Mouse (Mus musculus): ENCODE measurements around the gene Ucn3. TPM values are rescaled to one million over a fixed set of nuclear protein-coding genes. Genes with fewer than 3 reads are reported as not detected.
"Not testable (repeated sequence)": the region's sequence is repeated elsewhere in the genome, so short reads cannot be mapped to it uniquely, and the experiment has no call there.

Gene Ucn3
- polyA plus RNA-seq, 1 experiment: not detected

DNA sequence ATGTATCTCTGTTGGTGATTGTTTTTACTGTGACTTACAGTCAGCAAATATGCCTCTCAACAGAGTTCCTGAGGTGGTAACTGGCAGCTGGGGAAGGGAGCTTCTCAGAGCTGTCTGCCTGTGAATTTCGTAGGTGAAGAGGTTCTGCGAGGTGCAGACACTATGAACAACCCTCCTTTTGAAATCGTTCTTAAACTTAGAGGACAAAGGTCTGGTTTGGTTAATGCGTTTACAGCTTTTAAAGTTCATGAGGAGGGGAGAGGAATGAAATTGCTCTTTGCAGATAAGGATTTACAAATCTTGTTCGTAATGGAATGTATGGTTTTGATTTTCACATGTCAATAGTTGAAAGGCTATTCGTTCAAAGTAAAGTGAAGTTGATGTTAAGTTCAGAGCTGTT lies 19.5 kb downstream of the Ucn3 start:
- 88% methylated on average over 6 of the region's 6 CpGs for WGBS
- Histone ChIP-seq H3K4me3 (replicated peaks; ENCODE audit: insufficient read depth, low read depth, low read length) (no peak overlapping the region), H3K27me3 (ENCODE audit: control insufficient read depth, insufficient read depth, low read length) (no peaks in the 10 kb centered on the region), H3K4me1 (ENCODE audit: control insufficient read depth, insufficient read depth, low read length) (no peaks in the 10 kb centered on the region), H3K27ac (ENCODE audit: insufficient read depth, low read length) (no peak overlapping the region)
- TF ChIP-seq CTCF (IDR thresholded peaks at IDR 0.05; ENCODE audit: borderline replicate concordance, insufficient read depth, low read depth, low read length) (no peak), POLR2A (IDR thresholded peaks at IDR 0.05; ENCODE audit: borderline replicate concordance, insufficient read depth, low read length) (no peak)
- no peak for DNase-seq

DNA sequence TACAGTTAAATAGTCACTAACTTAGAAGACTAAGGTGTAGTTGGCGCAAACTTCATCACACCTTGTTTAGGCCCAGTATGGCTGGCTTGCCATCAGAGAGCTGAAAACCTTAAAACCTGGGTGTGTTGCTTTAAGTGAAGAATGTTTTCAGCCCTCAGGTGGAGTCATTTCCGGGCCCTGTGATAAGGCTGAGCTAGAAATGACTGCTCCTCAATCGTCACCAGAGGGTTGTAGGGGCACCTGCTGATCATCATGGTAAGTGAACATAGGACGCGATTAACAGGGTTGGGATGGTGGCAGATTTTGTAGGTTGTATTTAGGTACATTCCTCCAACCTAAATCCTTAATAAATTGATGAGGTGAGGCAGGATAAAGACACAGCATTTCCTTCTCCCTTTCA lies 20.7 kb downstream of the Ucn3 start:
- Histone ChIP-seq H3K4me1 (ENCODE audit: control insufficient read depth, insufficient read depth, low read length) (no peaks in the 10 kb centered on the region), H3K27ac (ENCODE audit: insufficient read depth, low read length) (no peak overlapping the region), H3K27me3 (ENCODE audit: control insufficient read depth, insufficient read depth, low read length) (no peaks in the 10 kb centered on the region), H3K4me3 (replicated peaks; ENCODE audit: insufficient read depth, low read depth, low read length) (no peak overlapping the region)
- 91% methylated on average over 5 of the region's 5 CpGs for WGBS
- DNase-seq: no peak
- TF ChIP-seq POLR2A (IDR thresholded peaks at IDR 0.05; ENCODE audit: borderline replicate concordance, insufficient read depth, low read length) (no peak), CTCF (IDR thresholded peaks at IDR 0.05; ENCODE audit: borderline replicate concordance, insufficient read depth, low read depth, low read length) (no peak)

- peak; percentile 78 to 86 for DNase-seq
- WGBS: under 1% methylated on average over 52 of the region's 52 CpGs
- Histone ChIP-seq H3K4me3 (replicated peaks; ENCODE audit: insufficient read depth, low read depth, low read length) (peak within 1 kb of the TSS; percentile 65), H3K27ac (ENCODE audit: insufficient read depth, low read length) (no peak within 1 kb of the TSS), H3K4me1 (ENCODE audit: control insufficient read depth, insufficient read depth, low read length) (no peaks in the 10 kb centered on the region), H3K27me3 (ENCODE audit: control insufficient read depth, insufficient read depth, low read length) (no peaks in the 10 kb centered on the region)
- TF ChIP-seq CTCF (IDR thresholded peaks at IDR 0.05; ENCODE audit: borderline replicate concordance, insufficient read depth, low read depth, low read length) (no peak), POLR2A (IDR thresholded peaks at IDR 0.05; ENCODE audit: borderline replicate concordance, insufficient read depth, low read length) (no peak)
Measured at GRCm38 (mm10) chr13:3917571-3918311, 27.4 kb downstream of the Ucn3 start, which contains the start of the genes Net1 and Tubal3. Gene Net1, minus strand, starts transcription at chr13:3918220. Gene Tubal3, plus strand, starts transcription at chr13:3918274.

DNA sequence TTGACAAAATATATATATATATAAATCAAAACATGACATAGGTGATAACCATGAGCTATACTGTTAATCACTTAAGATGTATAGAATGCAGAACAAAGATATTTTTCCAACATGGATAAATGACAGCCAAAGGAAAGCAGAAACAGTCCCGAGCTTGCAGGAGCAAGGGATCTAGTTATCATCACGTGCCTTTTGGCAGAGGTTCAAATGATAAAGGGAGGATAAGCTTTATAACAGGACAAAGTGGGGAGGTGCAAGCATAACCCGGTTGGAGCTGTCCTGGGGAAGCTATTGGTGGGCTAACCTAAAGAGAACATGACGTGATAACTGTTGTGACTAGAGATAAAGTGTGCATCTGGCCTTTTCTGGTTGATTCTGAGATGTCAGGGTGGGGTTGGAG lies 31.6 kb downstream of the Ucn3 start:
- no peaks in the 10 kb centered on the region for H3K27me3 ChIP-seq (ENCODE audit: control insufficient read depth, insufficient read depth, low read length)
- no peak overlapping the region for H3K27ac ChIP-seq (ENCODE audit: insufficient read depth, low read length)
- TF ChIP-seq CTCF (IDR thresholded peaks at IDR 0.05; ENCODE audit: borderline replicate concordance, insufficient read depth, low read depth, low read length) (no peak), POLR2A (IDR thresholded peaks at IDR 0.05; ENCODE audit: borderline replicate concordance, insufficient read depth, low read length) (no peak)
- WGBS: 74% methylated on average over 4 of the region's 4 CpGs
- H3K4me3 ChIP-seq (replicated peaks; ENCODE audit: insufficient read depth, low read depth, low read length): no peak overlapping the region
- no peak for DNase-seq
- no peaks in the 10 kb centered on the region for H3K4me1 ChIP-seq (ENCODE audit: control insufficient read depth, insufficient read depth, low read length)

GRCm38 (mm10) chr13:3910356-3910755 lies 34.8 kb downstream of the Ucn3 start:
- TF ChIP-seq CTCF (IDR thresholded peaks at IDR 0.05; ENCODE audit: borderline replicate concordance, insufficient read depth, low read depth, low read length) (no peak), POLR2A (IDR thresholded peaks at IDR 0.05; ENCODE audit: borderline replicate concordance, insufficient read depth, low read length) (no peak)
- H3K27ac ChIP-seq (ENCODE audit: insufficient read depth, low read length): no peak overlapping the region
- no peaks in the 10 kb centered on the region for H3K4me1 ChIP-seq (ENCODE audit: control insufficient read depth, insufficient read depth, low read length)
- WGBS: 91% methylated on average over 5 of the region's 5 CpGs
- no peak for DNase-seq
- H3K27me3 ChIP-seq (ENCODE audit: control insufficient read depth, insufficient read depth, low read length): no peaks in the 10 kb centered on the region
- no peak overlapping the region for H3K4me3 ChIP-seq (replicated peaks; ENCODE audit: insufficient read depth, low read depth, low read length)

DNA sequence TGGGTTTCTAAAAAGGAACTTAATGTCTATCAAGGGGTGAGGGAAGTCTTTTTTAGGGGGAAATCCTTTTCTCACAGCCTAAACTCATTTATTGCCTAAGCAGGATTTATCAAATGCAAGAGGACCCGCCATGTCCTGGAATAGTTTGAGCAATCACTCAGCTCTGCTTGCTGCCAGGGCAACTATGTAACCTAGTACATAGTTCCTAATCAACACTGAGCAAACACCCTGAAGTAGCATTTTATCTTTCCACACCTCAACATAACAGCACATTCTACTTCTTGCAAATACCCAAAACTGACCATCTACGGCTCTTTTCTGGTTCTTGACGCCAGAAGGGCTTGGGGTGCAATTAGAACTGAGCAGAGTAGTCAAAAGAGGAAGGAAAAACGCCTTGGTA lies 36.9 kb downstream of the Ucn3 start:
- no peak overlapping the region for H3K4me3 ChIP-seq (replicated peaks; ENCODE audit: insufficient read depth, low read depth, low read length)
- TF ChIP-seq CTCF (IDR thresholded peaks at IDR 0.05; ENCODE audit: borderline replicate concordance, insufficient read depth, low read depth, low read length): no peak
- TF ChIP-seq POLR2A (IDR thresholded peaks at IDR 0.05; ENCODE audit: borderline replicate concordance, insufficient read depth, low read length): no peak
- WGBS: 94% methylated on average over 4 of the region's 4 CpGs
- no peak overlapping the region for H3K27ac ChIP-seq (ENCODE audit: insufficient read depth, low read length)
- H3K4me1 ChIP-seq (ENCODE audit: control insufficient read depth, insufficient read depth, low read length): no peaks in the 10 kb centered on the region
- H3K27me3 ChIP-seq (ENCODE audit: control insufficient read depth, insufficient read depth, low read length): no peaks in the 10 kb centered on the region
- no peak for DNase-seq

- no peak overlapping the region for H3K27ac ChIP-seq (ENCODE audit: insufficient read depth, low read length)
- no peaks in the 10 kb centered on the region for H3K27me3 ChIP-seq (ENCODE audit: control insufficient read depth, insufficient read depth, low read length)
- H3K4me1 ChIP-seq (ENCODE audit: control insufficient read depth, insufficient read depth, low read length): no peaks in the 10 kb centered on the region
- no peak overlapping the region for H3K4me3 ChIP-seq (replicated peaks; ENCODE audit: insufficient read depth, low read depth, low read length)
- 89% methylated on average over 6 of the region's 6 CpGs for WGBS
- no peak for DNase-seq
- no peak for TF ChIP-seq POLR2A (IDR thresholded peaks at IDR 0.05; ENCODE audit: borderline replicate concordance, insufficient read depth, low read length)
- TF ChIP-seq CTCF (IDR thresholded peaks at IDR 0.05; ENCODE audit: borderline replicate concordance, insufficient read depth, low read depth, low read length): no peak
Measured at GRCm38 (mm10) chr13:3907151-3907696, 37.9 kb downstream of the Ucn3 start.

GRCm38 (mm10) chr13:3899301-3899700 lies 45.8 kb downstream of the Ucn3 start:
- 91% methylated on average over 9 of the region's 9 CpGs for WGBS
- no peaks in the 10 kb centered on the region for H3K4me1 ChIP-seq (ENCODE audit: control insufficient read depth, insufficient read depth, low read length)
- TF ChIP-seq CTCF (IDR thresholded peaks at IDR 0.05; ENCODE audit: borderline replicate concordance, insufficient read depth, low read depth, low read length) (no peak), POLR2A (IDR thresholded peaks at IDR 0.05; ENCODE audit: borderline replicate concordance, insufficient read depth, low read length) (no peak)
- no peak for DNase-seq
- H3K4me3 ChIP-seq (replicated peaks; ENCODE audit: insufficient read depth, low read depth, low read length): no peak overlapping the region
- H3K27me3 ChIP-seq (ENCODE audit: control insufficient read depth, insufficient read depth, low read length): no peaks in the 10 kb centered on the region
- H3K27ac ChIP-seq (ENCODE audit: insufficient read depth, low read length): no peak overlapping the region

- not testable (repeated sequence) for DNase-seq; H3K27me3 ChIP-seq (ENCODE audit: control insufficient read depth, insufficient read depth, low read length); H3K4me1 ChIP-seq (ENCODE audit: control insufficient read depth, insufficient read depth, low read length); H3K4me3 ChIP-seq (replicated peaks; ENCODE audit: insufficient read depth, low read depth, low read length); H3K27ac ChIP-seq (ENCODE audit: insufficient read depth, low read length)
- 92% methylated on average over 5 of the region's 5 CpGs for WGBS
Measured at GRCm38 (mm10) chr13:3898202-3898601, 46.9 kb downstream of the Ucn3 start.
